28 mouse cellular contexts compared by ENCODE assay signal in genomic region chr15:24840271-24840670, GRCm38 (mm10).
DNase-seq lines count a peak whose midpoint lies in the region; ATAC-seq and TF ChIP-seq lines count a peak whose summit lies in the region.
"Had no signal": no experiment of that assay in that cellular context is flagged by ENCODE, and none has a peak within 500 bp of the region (broad histone marks: within the 10 kb centered on the region; RNA-seq: fewer than 3 reads in every experiment).

No protein-coding gene starts in this region.

- no peak for TF ChIP-seq EP300 in stomach, postnatal 0 days (optimal IDR thresholded peaks at IDR 0.05)

- no peak for ATAC-seq in embryonic facial prominence, embryonic 14.5 days (ENCODE audit: low read depth)
- ATAC-seq in lung, embryonic 14.5 days (ENCODE audit: insufficient read depth): peak; percentile 58; the same call in 1 of the 2 replicates
- ATAC-seq in stomach, embryonic 14.5 days (ENCODE audit: insufficient number of reproducible peaks, insufficient read depth, low FRiP score, low read depth): 0 out of 2 replicates have a peak, but pooled peaks have one; percentile 18
- ATAC-seq in stomach, postnatal 0 days (ENCODE audit: low FRiP score, low TSS enrichment): no peak
- ATAC-seq: forebrain, embryonic 14.5 days; forebrain, postnatal 0 days; hindbrain, postnatal 0 days; inflammation-experienced regulatory T-cells, adult 6 months; Patski had no signal

- H3K36me3 ChIP-seq in embryonic facial prominence, embryonic 14.5 days (ENCODE audit: control insufficient read depth, insufficient read depth, low read length): no peaks in the 10 kb centered on the region
- no peaks in the 10 kb centered on the region for H3K36me3 ChIP-seq in embryonic facial prominence, embryonic 10.5 days (replicated peaks)
- no peaks in the 10 kb centered on the region for H3K36me3 ChIP-seq in lung, embryonic 14.5 days (ENCODE audit: insufficient read depth)
- H3K36me3 ChIP-seq in stomach, embryonic 14.5 days (ENCODE audit: control insufficient read depth, insufficient read depth, low read length): no peaks in the 10 kb centered on the region
- H3K36me3 ChIP-seq in stomach, postnatal 0 days (ENCODE audit: control insufficient read depth, insufficient read depth, low read length): no peaks in the 10 kb centered on the region
- H3K36me3 ChIP-seq: embryonic facial prominence, embryonic 15.5 days; G1E; heart, embryonic 10.5 days; heart, embryonic 13.5 days had no signal

- H3K27ac ChIP-seq in embryonic facial prominence, embryonic 14.5 days (replicated peaks; ENCODE audit: low read depth, low read length): no peak overlapping the region
- H3K27ac ChIP-seq in embryonic facial prominence, embryonic 10.5 days (replicated peaks): no peak overlapping the region
- H3K27ac ChIP-seq in lung, embryonic 14.5 days (ENCODE audit: low read depth): no peak overlapping the region
- H3K27ac ChIP-seq in stomach, embryonic 14.5 days (ENCODE audit: low read length): no peak overlapping the region
- no peak overlapping the region for H3K27ac ChIP-seq in stomach, postnatal 0 days (replicated peaks)
- H3K27ac ChIP-seq: embryonic facial prominence, embryonic 15.5 days; heart, adult 2 months; heart, embryonic 10.5 days; heart, embryonic 13.5 days; hindbrain, embryonic 14.5 days; hindbrain, postnatal 0 days had no signal

- 58% methylated on average over 2 of the region's 2 CpGs for WGBS in embryonic facial prominence, embryonic 14.5 days
- WGBS in embryonic facial prominence, embryonic 10.5 days: 87% methylated on average over 2 of the region's 2 CpGs
- 21% methylated on average over 2 of the region's 2 CpGs for WGBS in lung, embryonic 14.5 days
- 21% methylated on average over 2 of the region's 2 CpGs for WGBS in stomach, embryonic 14.5 days
- WGBS in stomach, postnatal 0 days: 39% methylated on average over 2 of the region's 2 CpGs

- DNase-seq in embryonic facial prominence, embryonic 14.5 days (ENCODE audit: low spot score): peak; percentile 6
- no peak for DNase-seq in embryonic facial prominence, embryonic 10.5 days (ENCODE audit: low spot score)
- DNase-seq in lung, embryonic 14.5 days: peak; percentile 67
- no peak for DNase-seq in lung, postnatal 10 days
- DNase-seq in stomach, postnatal 0 days (ENCODE audit: low spot score): no peak
- DNase-seq: adrenal gland, postnatal 10 days; adrenal gland, postnatal 36 days; B cell, adult 2 months; cerebellum, adult 18-20 months; cerebellum, adult 9-10 months; cerebellum, postnatal 14 days; forebrain, postnatal 0 days; gastrocnemius, postnatal 10 days; gastrocnemius, postnatal 36 days; heart, adult 2 months; heart, postnatal 14 days; heart, postnatal 4 days had no signal

- no peak overlapping the region for H3K4me2 ChIP-seq in embryonic facial prominence, embryonic 14.5 days (ENCODE audit: low read depth, low read length)
- H3K4me2 ChIP-seq in lung, embryonic 14.5 days: no peak overlapping the region
- no peak overlapping the region for H3K4me2 ChIP-seq in stomach, embryonic 14.5 days (replicated peaks; ENCODE audit: low read depth, low read length)
- no peak overlapping the region for H3K4me2 ChIP-seq in stomach, postnatal 0 days (replicated peaks; ENCODE audit: low read depth)
- H3K4me2 ChIP-seq: embryonic facial prominence, embryonic 15.5 days; heart, embryonic 13.5 days; hindbrain, embryonic 14.5 days had no signal

- no peaks in the 10 kb centered on the region for H3K9me3 ChIP-seq in embryonic facial prominence, embryonic 14.5 days (ENCODE audit: control insufficient read depth, low read length)
- H3K9me3 ChIP-seq in embryonic facial prominence, embryonic 10.5 days: no peaks in the 10 kb centered on the region
- no peaks in the 10 kb centered on the region for H3K9me3 ChIP-seq in lung, embryonic 14.5 days (ENCODE audit: low read depth, low read length)
- no peaks in the 10 kb centered on the region for H3K9me3 ChIP-seq in stomach, embryonic 14.5 days (ENCODE audit: control insufficient read depth, low read depth, low read length)
- H3K9me3 ChIP-seq in stomach, postnatal 0 days (ENCODE audit: control insufficient read depth, low read length): no peaks in the 10 kb centered on the region
- H3K9me3 ChIP-seq: embryonic facial prominence, embryonic 15.5 days; heart, embryonic 10.5 days; heart, embryonic 13.5 days had no signal

- H3K27me3 ChIP-seq in embryonic facial prominence, embryonic 14.5 days (replicated peaks; ENCODE audit: control insufficient read depth, insufficient read depth, low read length): no peaks in the 10 kb centered on the region
- H3K27me3 ChIP-seq in embryonic facial prominence, embryonic 10.5 days (replicated peaks; ENCODE audit: low read depth, poor library complexity, severe bottlenecking): no peaks in the 10 kb centered on the region
- H3K27me3 ChIP-seq in lung, embryonic 14.5 days (ENCODE audit: insufficient read depth, low read length): no peaks in the 10 kb centered on the region
- no peaks in the 10 kb centered on the region for H3K27me3 ChIP-seq in stomach, embryonic 14.5 days (ENCODE audit: control insufficient read depth, insufficient read depth, low read length)
- no peaks in the 10 kb centered on the region for H3K27me3 ChIP-seq in stomach, postnatal 0 days (ENCODE audit: control insufficient read depth, insufficient read depth, low read length)
- H3K27me3 ChIP-seq: CH12.LX; embryonic facial prominence, embryonic 15.5 days; heart, embryonic 13.5 days had no signal

- TF ChIP-seq CTCF in lung, embryonic 14.5 days (IDR thresholded peaks at IDR 0.05; ENCODE audit: low read depth): no peak
- TF ChIP-seq CTCF in stomach, postnatal 0 days (IDR thresholded peaks at IDR 0.05; ENCODE audit: low read depth): no peak

- no peak overlapping the region for H3K4me3 ChIP-seq in embryonic facial prominence, embryonic 14.5 days (ENCODE audit: low read depth, low read length)
- no peak overlapping the region for H3K4me3 ChIP-seq in embryonic facial prominence, embryonic 10.5 days
- no peak overlapping the region for H3K4me3 ChIP-seq in lung, embryonic 14.5 days (ENCODE audit: low read depth, low read length)
- no peak overlapping the region for H3K4me3 ChIP-seq in stomach, embryonic 14.5 days (ENCODE audit: low read depth, low read length)
- H3K4me3 ChIP-seq in stomach, postnatal 0 days (ENCODE audit: low read depth, low read length): no peak overlapping the region
- H3K4me3 ChIP-seq: embryonic facial prominence, embryonic 15.5 days; heart, adult 2 months; heart, embryonic 10.5 days; heart, embryonic 13.5 days had no signal

- H3K4me1 ChIP-seq in embryonic facial prominence, embryonic 14.5 days (ENCODE audit: control insufficient read depth, insufficient read depth, low read length): no peaks in the 10 kb centered on the region
- no peaks in the 10 kb centered on the region for H3K4me1 ChIP-seq in embryonic facial prominence, embryonic 10.5 days
- peaks cover 2% of the 10 kb centered on the region; the same call in 1 of the 2 replicates for H3K4me1 ChIP-seq in lung, embryonic 14.5 days (ENCODE audit: insufficient read depth)
- H3K4me1 ChIP-seq in stomach, embryonic 14.5 days (ENCODE audit: control insufficient read depth, insufficient read depth, low read length): no peaks in the 10 kb centered on the region
- H3K4me1 ChIP-seq in stomach, postnatal 0 days (replicated peaks; ENCODE audit: control insufficient read depth, insufficient read depth): no peaks in the 10 kb centered on the region
- H3K4me1 ChIP-seq: embryonic facial prominence, embryonic 15.5 days; heart, embryonic 10.5 days; heart, embryonic 13.5 days had no signal

- no peak overlapping the region for H3K9ac ChIP-seq in embryonic facial prominence, embryonic 14.5 days (ENCODE audit: low read depth, low read length)
- no peak overlapping the region for H3K9ac ChIP-seq in lung, embryonic 14.5 days
- H3K9ac ChIP-seq in stomach, embryonic 14.5 days (replicated peaks; ENCODE audit: low read depth, low read length): no peak overlapping the region
- H3K9ac ChIP-seq in stomach, postnatal 0 days (ENCODE audit: low read length): no peak overlapping the region
- H3K9ac ChIP-seq: embryonic facial prominence, embryonic 15.5 days; forebrain, postnatal 0 days; heart, embryonic 13.5 days; hindbrain, embryonic 14.5 days had no signal

Comparison
In these comparisons a context has a peak if more than half of its experiments do, and no peak if none do; other contexts are left out.
1. ATAC-seq: peak in lung, embryonic 14.5 days (single experiment) and stomach, embryonic 14.5 days (single experiment); none in embryonic facial prominence, embryonic 14.5 days (single experiment) and stomach, postnatal 0 days (single experiment).
2. DNase-seq: peak in embryonic facial prominence, embryonic 14.5 days (single experiment) and lung, embryonic 14.5 days (single experiment); none in embryonic facial prominence, embryonic 10.5 days (single experiment), lung, postnatal 10 days (single experiment) and stomach, postnatal 0 days (single experiment).